Mouse (Mus musculus) lung, postnatal 36 days (tissue): ENCODE measurements around the gene Zfp428.
A peak's percentile ranks its signal among the peaks of the same experiment; 100 is the strongest.

Experiments
- DNase-seq: peaks from one replicate; pipeline ENCODE4 v3.0.0; 2022; ENCODE audit warnings: mixed read lengths

Gene Zfp428

DNA sequence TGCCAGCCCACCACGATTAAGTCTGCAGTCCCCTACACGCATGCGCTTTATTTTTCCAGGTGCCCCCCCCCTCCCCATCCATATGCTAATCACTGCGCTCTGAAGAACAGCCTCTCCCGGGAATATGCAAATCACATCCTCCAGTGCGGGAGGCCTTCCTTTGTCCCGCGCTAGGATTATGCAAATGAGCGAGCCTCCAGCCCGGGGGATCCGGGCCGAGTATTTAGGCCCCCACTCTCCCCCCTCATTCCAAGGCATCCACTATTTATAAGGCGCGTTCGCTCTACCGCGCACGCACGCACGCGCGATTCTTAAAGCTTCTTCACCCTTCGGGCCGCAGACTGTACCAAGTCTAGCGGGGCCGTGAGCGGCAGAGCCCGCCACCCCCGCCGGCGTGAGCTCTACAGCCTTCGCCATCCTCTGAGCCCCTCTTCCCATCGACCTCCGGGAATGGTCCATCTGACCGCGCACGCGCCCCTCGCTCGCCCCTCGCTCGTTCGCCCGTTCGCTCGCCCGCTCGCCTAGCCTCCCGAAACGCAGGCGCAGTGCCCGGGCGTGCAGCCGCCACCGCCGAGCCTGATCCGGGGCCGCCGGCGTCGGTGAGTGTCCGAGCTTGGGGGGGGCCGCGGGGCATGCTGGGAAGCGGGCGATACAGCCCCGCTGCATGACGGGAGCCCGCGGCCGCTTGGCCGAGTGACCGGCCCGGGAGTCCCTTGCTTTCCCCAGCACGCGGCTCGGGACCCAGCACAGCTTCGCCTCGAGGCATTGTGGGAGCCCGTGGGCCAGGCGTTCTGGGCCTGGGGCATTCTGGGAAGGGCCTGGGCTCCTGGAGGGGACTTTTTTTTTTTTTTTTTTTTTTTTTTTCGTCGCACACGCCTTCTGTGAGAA lies at the start of gene Zfp428:
Gene Zfp428 (plus strand): TSS at position 169 of the 888 bp plus-strand sequence.
- DNase-seq, result peak; percentile 87

DNA sequence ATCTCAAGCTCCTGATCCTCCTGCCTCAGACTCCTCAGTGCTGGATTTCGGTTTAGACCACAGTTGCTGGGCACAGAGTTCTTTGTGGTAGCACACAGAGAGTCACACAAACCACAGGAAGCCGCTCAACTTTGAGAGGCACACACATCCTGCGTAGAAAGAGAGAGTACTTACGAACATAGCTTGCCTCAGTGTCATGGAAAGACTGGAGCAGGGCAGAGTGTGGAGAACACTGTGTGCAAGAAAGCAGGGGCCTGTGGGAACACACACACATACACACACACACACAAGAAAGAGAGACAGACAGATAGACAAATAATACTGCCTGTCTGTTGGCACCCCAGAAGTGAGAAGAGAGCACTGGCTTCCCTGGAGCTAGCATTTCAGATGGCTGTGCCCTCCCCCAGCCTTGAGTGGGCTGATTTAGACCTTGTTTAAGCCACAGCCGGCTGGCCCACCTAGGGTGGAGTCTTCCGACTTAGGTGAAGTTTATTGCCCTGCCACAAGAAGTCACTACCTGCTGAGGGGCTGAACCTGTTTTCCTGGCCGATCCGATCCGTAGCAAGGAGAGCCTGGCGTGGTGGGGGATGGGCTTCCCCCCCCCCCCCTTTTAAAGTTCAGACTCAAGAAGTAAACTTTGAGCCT lies 49.0 kb upstream of the Zfp428 start:
- DNase-seq, result peak; percentile 65

DNA sequence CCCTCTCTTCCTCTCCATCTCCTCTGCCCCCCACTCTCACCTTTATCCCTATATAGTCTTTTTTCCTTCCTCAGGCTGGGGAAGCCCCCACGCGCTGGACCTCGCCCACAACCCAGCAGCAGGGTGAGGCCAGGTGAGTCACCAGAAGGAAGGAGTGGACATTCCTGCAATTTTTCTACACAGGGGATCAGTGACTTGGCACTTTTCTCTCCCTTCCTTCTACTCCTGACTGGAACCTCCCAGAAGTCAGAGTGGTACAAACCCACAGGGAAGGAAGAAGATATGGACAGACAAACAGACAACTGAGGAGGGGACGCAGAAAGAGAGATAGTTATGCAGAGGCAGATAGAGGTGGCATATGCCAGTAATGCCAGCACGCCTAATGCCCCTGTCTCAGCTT lies 47.4 kb upstream of the Zfp428 start:
- DNase-seq, result peak; percentile 42

DNA sequence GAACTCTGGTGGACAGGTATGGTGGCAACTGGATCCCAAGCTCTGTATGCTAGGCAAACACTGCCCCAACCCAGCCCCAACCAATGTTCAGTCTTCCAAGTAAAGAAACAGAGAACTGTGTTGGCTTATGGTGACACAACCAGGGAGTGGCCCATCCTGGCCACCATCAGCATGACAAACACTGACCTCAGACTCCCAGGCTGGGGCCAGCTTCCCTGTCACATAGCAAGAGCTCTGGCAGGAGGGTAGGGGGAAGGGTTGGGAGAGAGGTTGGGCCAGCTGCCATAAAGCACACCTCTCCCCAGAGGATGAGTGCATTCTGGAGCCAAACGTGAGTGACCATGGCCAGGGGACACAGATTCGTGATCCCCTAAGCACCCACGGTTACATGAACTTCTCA lies 47.0 kb upstream of the Zfp428 start:
- peak; percentile 89 for DNase-seq

DNA sequence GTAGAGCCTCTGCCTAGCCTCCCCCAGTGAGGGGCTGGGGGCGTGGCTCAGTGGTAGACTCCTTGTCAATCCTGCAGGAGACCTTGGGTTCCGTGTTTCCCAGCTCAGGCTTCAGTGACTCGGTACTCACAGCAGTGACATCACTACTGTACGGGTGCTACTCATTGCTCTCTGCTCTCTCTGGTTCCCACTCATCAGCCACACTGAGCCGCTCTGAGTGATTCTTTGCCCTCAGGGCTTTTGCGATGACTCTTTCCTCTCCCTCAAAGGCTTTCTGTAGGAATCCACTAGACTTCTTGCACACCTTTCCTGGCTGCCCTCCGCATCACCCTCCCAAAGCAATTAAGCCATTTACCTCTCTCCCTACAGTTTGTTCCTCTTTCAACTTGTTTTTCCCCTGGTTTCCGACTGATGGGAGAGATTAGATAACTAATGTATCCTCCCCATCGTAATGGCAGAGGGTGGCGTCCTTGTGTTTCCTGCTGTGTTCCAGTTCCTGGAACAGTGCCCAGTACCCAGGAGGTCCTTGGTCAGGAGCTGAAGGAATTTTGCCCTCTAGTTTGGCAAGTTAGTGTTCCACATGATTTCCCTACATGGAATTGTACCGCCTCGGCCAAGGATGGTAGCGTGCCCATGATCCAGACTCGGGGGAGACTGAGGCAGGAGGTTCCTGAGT lies 45.3 kb upstream of the Zfp428 start:
- DNase-seq, result peak; percentile 84

DNA sequence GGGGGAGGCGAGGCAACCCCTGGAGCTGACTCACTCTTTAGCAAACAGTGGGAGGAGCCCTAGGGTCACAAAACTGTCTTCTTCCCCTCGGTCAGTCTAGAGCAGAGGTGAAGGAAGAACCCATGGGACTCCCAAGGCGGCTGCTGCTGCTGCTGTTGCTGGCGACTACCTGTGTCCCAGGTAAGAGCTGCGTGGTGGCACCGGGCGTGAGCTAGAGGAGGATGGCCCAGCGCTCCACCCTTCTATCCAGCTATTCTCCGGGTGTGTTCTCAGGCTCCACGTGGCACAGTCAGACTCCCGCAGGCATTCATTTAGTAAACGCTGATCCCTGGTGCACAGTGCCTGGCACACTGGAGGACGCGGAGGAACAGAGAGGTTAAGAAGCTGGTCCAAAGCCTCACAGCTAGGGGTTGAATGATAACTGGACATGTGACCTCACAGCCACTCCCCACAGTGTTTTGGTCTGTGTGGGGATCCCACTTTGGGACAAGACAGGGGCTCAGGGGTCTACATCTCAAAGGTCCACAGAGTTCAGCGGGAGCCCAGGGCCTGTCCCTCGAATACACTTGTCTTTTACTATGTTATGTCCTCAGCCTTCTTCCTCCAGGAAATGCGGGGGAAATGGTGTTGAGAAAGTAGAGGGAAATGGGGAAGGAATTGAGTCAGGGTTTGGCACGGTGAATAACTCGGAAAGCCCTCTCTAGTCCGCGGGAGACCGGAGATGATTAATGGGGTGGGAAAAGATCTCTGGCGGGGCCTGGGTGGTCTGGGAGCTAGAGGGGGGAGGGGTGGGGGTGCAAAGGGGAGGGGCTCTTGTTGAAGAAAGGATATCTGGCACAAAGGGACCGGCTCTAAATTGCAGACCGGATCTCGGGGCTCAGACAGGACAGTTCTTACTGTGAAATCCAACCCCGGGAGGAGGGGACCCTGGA lies 44.2 kb upstream of the Zfp428 start, which contains the start of gene Plaur:
Gene Plaur (plus strand): TSS at position 97 of the 932 bp plus-strand sequence.
- DNase-seq, result peak; percentile 79

DNA sequence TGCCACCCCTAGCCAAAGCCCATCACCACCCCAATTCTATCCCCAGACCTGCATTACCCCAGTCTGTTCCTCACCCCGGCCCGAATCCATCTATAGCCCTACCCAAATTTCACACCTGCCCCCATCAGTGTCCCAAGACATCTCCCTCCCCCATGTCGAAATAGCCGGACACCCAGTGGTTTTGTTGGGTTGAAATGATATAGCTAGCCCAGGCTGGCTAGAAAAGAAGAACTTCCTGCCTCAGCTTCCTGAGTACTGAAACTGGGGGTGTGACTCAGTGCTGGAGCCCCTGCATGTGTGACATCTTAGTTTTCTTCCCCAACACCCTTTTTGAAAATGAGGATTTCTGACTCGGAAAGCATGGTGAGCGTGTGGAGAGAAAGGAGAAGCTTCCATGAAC lies 40.0 kb upstream of the Zfp428 start:
- no peak for DNase-seq

DNA sequence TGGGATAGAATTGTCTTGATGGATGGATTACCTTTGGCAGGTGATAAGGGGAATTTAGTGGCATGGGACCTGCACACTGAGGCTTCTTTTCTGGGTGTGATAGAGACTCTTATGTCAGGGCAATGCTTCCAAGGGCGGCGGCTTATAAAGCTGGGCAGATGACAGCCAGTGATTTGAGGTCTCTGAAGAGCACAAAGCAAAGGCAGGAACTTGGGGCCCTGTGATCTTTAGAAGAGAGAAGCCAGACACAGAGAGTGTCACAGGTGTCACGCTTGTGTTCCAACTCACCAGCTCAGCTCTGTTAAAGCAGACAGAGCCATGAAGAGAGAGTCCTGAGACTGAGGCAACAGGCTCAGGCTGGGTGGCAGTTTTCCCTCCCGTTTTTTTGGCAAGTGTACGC lies 38.9 kb upstream of the Zfp428 start:
- DNase-seq, result no peak

DNA sequence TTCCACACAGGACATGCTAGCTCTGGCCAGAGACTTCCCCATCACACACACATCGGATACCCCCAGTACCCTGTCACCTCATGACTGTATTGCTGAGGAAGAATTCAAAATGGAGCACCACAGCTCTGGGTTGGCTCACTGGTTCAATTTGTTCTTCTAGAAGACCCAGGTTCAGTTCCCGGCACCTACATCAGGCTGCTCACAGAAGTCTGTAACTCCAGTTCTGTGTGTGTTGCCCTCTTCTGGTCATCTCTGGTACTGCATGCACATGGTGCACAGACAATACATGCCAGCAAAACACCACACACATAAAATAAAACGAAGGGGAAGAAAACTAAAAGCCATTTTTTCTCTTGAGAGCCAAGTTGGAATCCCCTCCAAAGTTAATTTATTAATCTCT lies 37.7 kb upstream of the Zfp428 start:
- peak; percentile 37 for DNase-seq

DNA sequence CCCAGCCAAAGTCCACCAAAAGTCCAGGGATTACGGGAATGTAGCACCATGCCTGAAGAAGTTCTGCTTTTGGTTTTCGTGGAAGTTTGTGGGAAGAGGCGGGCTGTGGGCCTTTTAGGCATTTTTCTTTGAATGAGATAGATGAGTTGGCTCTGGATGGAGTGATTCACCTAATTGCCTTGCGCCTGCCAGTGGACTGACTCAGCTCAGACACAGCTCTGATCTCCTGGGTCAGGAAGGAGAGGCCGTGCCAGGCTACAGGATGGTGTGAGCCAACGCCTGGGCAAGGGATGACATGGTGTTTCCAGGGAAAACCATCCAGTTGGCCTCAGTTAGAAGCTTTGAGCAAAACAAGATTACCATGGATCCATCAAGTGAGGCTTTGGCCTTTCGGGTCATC lies 36.5 kb upstream of the Zfp428 start:
- DNase-seq, result peak; percentile 40

DNA sequence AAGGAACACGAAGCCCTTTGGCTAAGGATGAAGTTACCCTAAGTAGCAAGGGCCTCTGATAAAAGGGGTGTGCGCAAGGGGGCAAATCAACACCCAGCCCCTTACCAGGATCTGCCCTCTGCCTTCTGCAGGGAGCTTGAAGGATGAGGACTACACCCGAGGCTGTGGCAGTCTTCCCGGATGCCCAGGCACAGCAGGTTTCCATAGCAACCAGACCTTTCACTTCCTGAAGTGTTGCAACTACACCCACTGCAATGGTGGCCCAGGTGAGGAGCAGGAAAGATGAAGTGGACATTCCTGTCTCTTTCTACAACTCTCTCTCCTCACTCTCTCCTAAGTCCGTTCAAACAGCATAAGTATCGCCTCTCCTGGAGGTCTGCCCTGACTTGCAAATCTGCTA lies 34.4 kb upstream of the Zfp428 start:
- no peak for DNase-seq

DNA sequence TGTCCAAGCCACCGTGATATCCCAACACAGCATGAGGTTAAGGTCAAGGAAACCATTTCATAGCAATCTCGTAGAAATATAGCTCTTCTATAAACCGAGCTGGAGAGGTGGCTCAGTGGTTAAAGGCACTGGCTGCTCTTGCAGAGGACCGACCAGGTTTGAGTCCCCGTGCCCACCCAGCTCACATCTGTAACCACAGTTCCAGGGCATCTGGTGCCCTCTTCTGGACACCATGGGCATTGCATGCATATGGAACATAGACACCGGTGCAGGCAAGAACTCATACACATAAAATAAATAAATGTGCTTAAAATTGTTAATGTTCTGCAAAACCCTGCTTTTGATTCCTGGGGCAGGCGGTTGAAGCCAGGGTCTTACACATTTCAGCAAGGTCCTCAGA lies 33.9 kb upstream of the Zfp428 start:
- DNase-seq, result peak; percentile 57

DNA sequence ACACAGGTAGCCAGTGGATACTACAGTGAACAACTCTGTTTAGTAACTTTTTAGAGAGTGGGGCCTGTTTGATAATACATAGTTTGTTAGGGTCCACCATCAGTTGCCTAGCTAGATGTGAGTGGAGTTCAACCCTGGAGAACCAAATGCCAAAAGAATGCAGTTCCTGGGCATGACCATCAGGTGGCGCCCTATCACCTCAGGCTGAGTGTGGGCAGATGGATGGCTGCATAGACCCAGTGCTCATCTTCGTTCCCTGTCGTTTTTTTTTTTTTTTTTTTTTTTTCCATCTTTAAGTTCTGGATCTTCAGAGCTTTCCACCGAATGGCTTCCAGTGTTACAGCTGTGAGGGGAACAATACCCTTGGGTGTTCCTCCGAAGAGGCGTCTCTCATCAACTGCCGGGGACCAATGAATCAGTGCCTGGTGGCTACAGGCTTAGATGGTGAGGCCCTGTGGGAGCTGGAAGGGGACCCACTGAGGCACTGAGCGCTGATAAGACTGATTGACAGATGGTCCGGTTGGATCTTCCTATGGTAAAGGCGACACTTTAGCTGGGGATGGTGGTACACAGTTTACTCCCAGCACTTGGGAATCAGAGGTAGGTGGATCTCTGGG lies 32.8 kb upstream of the Zfp428 start:
- DNase-seq, result peak; percentile 69

DNA sequence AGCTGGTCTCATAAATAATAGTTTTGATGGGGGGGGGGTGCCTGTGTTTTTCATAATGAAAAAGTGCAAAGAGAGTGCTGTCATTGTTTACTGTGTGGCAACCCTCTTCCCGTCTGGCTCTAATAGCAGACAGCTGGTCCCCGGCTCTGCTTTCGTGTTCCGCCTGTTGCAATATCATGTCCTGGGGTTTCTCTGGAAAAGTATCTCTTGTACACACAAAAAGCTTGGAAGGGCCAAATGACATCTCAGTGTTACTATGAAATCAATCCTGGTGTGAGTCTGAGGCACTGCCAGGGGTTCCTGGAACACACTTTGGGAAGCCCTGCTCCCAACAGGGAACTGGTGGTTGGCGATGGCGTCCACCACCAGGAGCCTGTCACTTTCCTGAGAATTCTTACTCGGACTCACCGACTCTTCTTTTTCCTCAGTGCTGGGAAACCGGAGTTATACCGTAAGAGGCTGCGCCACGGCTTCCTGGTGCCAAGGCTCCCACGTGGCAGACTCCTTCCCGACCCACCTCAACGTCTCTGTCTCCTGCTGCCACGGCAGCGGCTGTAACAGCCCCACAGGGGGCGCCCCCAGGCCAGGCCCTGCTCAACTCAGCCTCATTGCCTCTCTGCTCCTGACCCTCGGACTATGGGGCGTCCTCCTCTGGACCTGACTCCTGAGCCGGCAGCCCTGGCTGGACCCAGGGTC lies 31.8 kb upstream of the Zfp428 start:
- DNase-seq, result no peak

DNA sequence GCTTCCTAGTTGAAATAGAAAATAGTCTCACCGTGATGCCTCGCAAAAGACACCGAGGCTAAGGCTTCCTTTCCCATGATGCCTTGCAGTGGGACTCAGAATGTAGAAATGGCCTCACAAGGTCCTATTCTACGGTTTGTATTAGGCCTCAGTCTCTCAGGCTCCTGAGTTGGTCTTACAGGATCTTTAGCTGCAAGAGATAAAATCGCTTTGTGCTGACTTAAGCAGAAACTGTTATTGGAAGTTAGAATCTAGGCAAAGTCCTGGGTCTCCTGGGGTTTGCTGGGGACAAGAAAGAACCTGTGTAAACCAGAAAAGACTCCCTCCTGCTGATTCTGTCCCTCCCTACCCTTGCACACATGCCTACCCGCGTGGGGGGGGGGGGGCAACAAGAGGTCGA lies 30.5 kb upstream of the Zfp428 start:
- DNase-seq, result no peak

DNA sequence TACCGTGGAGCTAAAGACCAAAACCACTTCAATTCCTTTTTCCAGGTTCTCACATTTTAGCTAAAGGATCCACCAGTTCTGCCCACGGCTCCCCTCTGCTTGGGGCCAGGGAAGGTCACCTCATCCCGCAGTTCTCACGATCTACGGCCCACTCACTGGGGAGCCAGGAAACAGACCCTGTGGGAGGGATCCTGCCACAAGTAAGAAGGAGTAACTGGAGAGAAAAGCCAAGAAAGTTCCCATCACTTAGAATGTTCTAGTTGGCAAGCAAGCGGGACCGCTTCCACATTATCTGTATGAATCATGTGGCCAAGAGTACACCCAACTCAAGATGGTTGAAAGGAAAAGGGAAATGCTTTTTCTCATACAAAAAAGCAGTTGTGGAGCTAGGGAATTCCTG lies 29.9 kb upstream of the Zfp428 start:
- no peak for DNase-seq

DNA sequence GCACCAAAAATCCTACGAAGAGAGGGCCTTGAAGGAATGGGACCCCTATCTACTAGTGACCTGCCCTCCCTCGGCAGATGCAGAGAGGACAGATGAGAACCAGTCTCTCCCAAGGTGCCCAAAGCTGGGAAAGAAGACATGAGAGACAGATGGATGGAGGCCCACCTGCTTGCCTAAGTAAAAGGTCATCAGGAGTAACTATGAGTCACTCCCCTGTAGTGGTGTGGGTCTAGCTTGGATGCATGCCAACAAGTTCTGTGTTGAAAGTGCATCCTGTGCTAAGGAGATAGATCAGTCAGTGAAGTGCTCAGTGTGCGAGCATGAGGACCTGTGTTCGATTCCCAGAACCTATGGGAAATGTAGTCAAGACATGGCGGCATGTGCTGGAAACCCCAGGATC lies 27.9 kb upstream of the Zfp428 start:
- DNase-seq, result no peak

DNA sequence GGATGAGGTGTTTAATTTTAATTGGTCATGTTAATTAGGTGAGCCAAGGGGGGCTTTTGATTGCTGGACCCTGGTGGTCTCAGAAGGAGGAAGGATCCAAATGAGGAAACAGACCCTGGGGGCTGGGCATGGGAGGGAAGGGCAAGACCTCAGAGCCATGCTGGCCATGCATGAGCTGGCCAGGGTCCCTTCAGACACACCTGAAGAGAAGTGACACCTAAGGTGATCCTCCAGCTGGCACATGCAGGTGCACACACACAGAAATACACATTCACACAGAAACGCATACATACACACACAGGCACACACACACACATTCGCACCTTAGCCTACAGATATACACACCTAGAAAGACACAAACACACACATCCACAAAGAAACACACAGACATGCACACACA lies 27.1 kb upstream of the Zfp428 start:
- DNase-seq, result no peak

DNA sequence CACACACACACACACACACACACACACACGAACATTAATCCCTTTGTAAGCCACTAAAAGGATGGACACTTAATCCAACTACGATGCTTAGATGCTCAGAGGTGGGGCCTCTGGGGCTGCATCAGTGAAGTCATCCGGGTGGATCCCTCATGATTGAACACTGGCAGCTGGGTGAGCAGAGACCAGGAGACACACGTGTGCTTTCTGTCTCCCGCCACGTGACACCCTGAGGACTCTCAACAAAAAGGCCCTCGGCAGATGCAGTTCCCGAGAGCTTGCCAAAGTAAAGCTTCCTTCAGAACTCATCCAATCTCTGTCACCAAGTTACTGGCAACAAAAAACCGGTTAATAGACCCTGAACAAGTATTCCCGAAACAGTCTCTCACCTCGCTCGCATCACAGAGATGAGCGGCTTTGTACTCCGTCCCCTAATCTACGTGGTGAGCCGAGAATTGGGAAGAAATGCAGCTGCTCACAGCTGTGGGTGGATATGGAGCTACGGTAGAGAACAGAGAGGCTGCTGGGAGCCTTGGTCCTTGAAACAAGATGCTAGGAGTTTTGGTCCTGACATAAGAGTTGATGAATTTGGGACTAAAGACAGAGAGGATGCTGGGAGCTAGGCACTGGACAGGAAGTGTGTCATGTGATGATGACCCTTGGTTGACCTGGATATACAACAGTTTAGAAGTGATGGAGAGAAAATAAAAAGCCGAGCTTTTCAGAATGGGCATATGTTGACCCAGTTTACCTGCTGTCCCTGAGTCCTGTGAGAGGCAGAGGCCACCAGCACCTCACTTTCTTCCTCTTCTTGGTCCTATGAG lies 26.5 kb upstream of the Zfp428 start:
- no peak for DNase-seq

DNA sequence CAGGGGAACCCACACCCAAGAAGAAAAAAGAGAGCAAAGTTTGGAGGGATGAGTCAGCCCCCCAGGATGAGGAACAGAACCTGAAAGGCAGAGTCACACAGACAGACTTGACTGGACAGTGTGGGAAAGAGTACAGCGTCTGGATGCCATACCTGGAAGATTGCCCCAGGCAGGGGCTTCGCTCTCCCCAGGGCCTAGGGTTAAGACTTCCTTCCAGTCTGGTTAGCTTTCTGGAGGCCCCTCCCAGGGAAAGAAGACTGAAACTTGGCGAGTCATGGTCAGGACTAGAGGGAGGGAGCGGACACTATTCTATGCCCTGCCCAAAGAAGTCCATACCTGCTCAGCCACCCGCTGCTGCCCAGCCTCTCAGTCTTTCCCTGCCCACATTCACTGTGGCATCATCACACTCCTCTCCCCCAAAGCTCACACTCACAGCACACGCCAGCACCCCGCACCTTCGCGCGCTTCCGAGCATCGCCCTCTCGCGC lies 25.8 kb upstream of the Zfp428 start:
- no peak for DNase-seq
